Mouse (Mus musculus) urinary bladder, postnatal 4 days (tissue): ENCODE data around the gene Tmem117.

ENCODE experiments used
- DNase-seq, 2 experiments: peaks; one replicate each; pipeline ENCODE4 v3.0.0; 2021 to 2022; ENCODE audit warnings: low spot score in 2 of 2

The Tmem117 gene

DNA sequence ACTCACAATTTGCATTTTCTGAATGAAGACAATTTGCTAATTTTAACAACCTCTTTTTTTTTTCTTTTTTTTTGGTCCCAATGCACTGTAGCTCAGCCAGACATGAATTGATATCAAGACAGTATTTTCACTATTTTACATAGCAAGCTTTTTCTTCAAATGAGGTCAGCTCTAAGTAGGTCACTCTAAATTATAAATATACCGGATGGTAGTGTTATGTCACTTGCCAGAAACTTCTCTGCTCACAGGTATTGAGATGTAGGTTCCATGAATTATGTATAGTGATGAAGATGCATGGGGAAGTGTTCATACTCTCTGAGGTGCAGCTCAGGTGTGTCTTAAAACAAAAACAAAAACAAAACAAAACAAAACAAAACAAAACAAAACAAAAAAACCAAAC, 264.2 kb downstream of the Tmem117 start:
- no peak for DNase-seq

- DNase-seq = no peak
Observed at GRCm38 (mm10) chr15:94894086-94894485, 265.1 kb downstream of the Tmem117 start.

DNA sequence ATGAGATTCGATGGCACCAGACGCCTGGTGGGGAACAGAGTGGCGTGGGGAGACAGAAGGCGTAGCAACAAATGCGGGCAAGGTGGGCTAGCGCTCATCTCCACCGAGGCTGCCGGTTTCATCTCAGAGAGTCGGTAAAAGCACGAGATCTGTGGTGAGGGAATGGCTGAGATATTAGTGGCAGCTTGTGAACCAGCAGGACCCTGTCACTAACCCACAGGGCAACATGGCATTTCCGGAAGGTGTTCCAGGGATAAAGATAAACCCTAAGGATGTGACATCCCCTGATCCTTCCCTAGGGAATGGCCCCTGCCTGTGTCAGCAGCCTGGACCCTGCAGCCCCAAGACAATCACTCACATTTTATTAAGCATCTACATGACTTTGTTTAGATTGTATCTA, 266.6 kb downstream of the Tmem117 start:
- DNase-seq = no peak

- no peak for DNase-seq
Observed at GRCm38 (mm10) chr15:94903188-94903587, 274.2 kb downstream of the Tmem117 start.

GRCm38 (mm10) chr15:94904672-94905407, 275.8 kb downstream of the Tmem117 start:
- DNase-seq = no peak

DNA sequence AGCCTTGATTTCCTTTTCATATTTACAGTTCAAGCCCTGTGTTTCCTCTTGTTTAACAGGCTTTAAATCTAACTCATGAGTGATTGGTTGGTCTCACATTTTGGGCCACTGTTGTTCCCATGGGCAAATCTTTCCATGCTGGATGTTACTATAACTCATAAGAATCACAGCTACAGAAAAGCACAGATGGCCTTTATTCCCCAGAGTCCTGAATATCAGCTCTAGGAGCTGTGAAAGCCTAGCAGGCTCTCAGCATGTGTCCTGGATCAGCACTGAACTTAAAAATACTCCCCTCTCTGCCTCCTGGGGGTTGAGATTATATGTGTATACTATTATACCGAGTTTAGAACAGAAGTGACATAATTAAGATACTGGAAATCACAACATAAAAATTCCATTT, 292.6 kb downstream of the Tmem117 start:
- no peak for DNase-seq

GRCm38 (mm10) chr15:94927986-94928385, 299.0 kb downstream of the Tmem117 start:
- no peak for DNase-seq

- DNase-seq = no peak
Observed at GRCm38 (mm10) chr15:94930743-94931142, 301.7 kb downstream of the Tmem117 start.

DNA sequence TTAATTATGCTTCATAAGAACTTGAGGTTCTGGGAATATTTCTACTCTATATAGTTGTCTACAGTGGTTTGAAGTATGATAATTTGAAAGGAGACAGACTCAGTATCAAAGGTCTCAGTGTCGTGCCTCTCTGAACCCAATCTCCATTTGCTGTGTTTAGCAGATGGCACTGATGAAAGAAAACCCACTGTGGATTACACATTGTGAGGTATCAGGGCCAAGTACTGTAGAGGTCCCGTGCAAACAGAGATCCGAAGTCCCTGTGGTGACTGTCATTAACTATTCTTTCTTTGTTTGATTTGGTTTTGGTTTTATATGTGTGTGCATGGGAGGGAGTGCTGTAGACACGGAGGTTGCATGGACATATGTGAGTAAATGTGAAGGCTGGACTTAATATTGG, 304.0 kb downstream of the Tmem117 start:
- no peak for DNase-seq

- no peak for DNase-seq
Observed at GRCm38 (mm10) chr15:94933480-94933879, 304.4 kb downstream of the Tmem117 start.

DNA sequence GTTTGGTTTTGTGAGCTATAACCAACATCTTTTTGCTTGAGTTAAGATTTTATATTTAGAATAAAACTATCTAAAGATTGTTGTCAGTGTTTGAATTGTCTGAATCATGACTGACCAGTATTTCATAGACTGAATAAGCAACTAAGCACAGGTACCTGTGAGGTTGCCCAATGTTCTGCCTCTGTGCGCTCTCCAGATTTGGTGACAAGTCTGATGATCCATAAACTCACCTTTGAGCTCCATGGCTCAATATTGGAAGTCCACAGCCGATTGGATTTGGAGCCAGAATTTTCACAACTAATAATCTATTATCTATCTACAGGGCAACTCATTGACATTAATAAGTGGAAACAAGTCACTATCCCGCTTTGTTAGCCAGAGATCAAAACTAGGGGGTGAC, 312.9 kb downstream of the Tmem117 start:
- DNase-seq = no peak

DNA sequence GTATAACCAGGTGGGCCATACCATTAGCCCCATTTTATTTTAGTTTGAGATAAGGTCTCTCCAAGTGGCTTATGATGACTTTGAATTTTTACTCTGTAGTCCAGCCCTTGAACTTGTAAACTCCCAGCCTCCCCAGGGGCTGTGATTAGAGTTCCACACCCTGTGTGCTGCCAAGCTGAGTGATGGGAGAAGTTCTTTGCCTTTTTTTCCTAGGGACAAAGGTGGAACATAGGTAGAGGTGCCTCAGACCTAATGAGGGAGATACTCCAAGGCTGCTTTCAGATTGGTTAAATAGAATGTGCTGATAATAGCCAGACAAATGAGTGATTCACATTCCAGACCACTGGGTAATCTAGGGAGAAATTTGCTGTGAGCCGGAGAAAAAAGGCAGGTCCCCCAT, 313.4 kb downstream of the Tmem117 start:
- DNase-seq = no peak

GRCm38 (mm10) chr15:94943891-94944290, 314.9 kb downstream of the Tmem117 start:
- DNase-seq = no peak

- no peak for DNase-seq
Observed at GRCm38 (mm10) chr15:94951382-94952048, 322.5 kb downstream of the Tmem117 start.

DNA sequence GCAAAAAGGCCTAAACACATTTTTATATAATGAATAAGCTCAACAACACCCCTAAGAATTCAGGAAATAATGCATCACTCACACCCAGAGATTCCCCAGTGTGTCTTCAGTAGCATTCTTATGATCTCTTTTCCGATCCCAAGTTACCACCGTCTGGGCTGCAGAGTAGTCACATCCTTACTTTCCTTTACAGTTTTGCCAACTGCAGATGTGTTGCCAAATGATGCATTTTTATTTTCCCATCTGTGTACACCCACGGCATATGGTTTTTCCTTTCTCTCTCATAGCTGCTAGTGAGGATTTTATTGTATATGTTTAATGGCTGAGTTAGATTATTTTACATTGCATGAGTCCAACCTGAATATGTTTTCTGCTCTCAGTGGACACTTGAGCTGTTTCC, 327.7 kb downstream of the Tmem117 start:
- DNase-seq = no peak

DNA sequence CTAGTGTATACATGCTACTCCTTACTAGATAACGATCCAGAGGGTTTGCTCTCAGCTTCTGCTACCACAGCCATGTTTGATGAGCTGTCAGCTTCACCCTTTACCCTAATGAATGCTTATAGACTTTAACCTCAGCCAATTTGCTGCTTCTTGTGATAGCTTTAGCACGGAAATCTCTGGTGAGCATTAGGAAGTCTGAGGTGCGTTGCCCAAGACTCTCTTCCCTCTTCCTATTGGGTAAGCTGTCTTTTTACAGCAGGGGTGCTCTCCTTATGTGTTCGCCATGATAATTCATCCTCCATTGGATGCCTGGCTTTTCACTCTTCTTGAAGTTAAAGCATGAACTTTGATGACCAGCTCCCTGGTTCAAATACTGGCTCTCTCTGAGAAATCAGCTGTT, 328.2 kb downstream of the Tmem117 start:
- no peak for DNase-seq

DNA sequence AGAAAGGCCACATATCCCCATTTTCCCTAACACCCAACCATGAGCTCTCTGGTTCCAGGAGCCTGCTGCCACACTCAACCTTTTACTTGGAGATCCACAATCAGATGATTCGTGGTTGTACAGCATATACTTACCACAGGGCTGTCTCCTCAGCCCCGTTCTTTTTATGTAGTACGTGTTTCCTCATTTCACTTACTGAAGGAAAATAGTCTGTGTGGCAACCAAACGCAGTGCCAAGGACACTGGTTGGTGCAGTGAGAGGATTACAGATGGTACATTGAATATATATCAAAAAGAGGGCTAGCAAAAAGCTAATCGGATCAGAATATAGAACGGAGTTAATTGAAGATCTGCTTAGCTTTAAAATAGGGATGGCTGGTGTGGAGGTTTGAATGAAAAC, 338.0 kb downstream of the Tmem117 start:
- no peak for DNase-seq

GRCm38 (mm10) chr15:94968403-94969180, 339.6 kb downstream of the Tmem117 start:
- no peak for DNase-seq

- DNase-seq = no peak
Observed at GRCm38 (mm10) chr15:94981798-94982197, 352.8 kb downstream of the Tmem117 start.

DNA sequence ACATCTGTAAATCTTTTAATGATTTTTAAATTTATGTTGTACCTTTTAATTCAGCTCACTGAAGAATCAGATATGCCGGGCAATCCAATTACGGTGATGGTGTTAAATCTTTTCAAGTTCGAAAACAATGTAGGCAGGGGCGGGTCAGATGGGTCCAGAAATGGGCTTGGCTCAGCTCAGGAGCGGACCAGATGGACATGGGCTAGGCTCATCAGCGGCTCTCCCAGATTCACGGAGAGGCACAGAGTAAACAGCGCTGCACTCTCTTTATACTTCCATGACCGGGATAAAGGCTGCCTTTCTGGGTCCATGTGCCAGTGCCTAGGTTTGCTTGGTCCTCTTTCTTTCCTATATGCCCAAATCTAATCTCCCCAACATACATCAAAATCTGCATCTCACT, 366.3 kb downstream of the Tmem117 start:
- no peak for DNase-seq

GRCm38 (mm10) chr15:95005121-95005824, 376.2 kb downstream of the Tmem117 start:
- no peak for DNase-seq

DNA sequence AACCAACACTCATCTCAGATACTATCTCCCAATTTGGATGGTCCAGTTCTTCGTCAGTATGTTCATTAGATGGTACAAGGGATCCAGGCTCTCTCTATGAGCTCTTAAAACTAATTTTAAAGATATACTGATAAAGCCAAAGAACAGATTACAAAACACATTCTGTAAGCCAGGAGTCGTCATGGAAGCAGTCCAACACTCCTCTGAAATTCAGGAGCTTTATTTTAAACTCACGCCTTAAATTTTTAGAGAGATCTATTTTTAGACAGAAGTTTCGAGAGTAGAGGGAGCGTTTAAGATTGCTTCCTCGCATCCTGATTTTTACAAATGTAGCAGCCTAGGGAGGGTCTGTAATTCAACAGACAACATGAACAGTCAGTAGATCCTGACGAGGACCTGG, 393.2 kb downstream of the Tmem117 start:
- DNase-seq = no peak
